Mouse (Mus musculus) liver, embryonic 15.5 days (tissue): ENCODE results near the gene Tmem207. TPM values are rescaled to one million over a fixed set of nuclear protein-coding genes. Genes with fewer than 3 reads are reported as not detected.

ENCODE experiments used
- ATAC-seq: fragments of 200-750 bp; cut with Nextera tagmentation; 2 replicates; pipeline ENCODE4 v1.8.0; 2017; ENCODE audit warnings: moderate number of reproducible peaks, mild to moderate bottlenecking, moderate library complexity; ENCODE audit not compliant: insufficient read depth
- H3K27ac ChIP-seq: fragments of 300-500 bp; sonication (generic); replicated peaks from 2 replicates; pipeline ENCODE4 v1.5.1; 2015; ENCODE audit warnings: mild to moderate bottlenecking, inconsistent platforms
- H3K27me3 ChIP-seq: fragments of 300-500 bp; sonication (generic); 2 replicates; pipeline ENCODE4 v1.6.1; 2015; ENCODE audit warnings: mild to moderate bottlenecking, inconsistent platforms
- H3K36me3 ChIP-seq: fragments of 300-500 bp; sonication (generic); replicated peaks from 2 replicates; pipeline ENCODE4 v1.6.1; 2015; ENCODE audit warnings: moderate library complexity, mild to moderate bottlenecking, inconsistent platforms
- H3K4me1 ChIP-seq: fragments of 300-500 bp; sonication (generic); replicated peaks from 2 replicates; pipeline ENCODE4 v1.6.1; 2015; ENCODE audit warnings: inconsistent platforms
- H3K4me2 ChIP-seq: fragments of 300-500 bp; sonication (generic); 2 replicates; pipeline ENCODE4 v1.6.1; 2015; ENCODE audit warnings: moderate library complexity, mild to moderate bottlenecking, inconsistent platforms
- H3K4me3 ChIP-seq: fragments of 300-500 bp; sonication (generic); replicated peaks from 2 replicates; pipeline ENCODE4 v1.5.1; 2015; ENCODE audit warnings: mild to moderate bottlenecking, inconsistent platforms
- H3K9ac ChIP-seq: fragments of 300-500 bp; sonication (generic); 2 replicates; pipeline ENCODE4 v1.6.1; 2015; ENCODE audit warnings: moderate library complexity, mild to moderate bottlenecking, inconsistent platforms
- H3K9me3 ChIP-seq: fragments of 300-500 bp; sonication (generic); replicated peaks from 2 replicates; pipeline ENCODE4 v1.6.1; 2016; ENCODE audit warnings: inconsistent platforms
- WGBS: fragments of 180-500 bp; shearing (Covaris S2); methylation state at CpG from one replicate; pipeline ENCODE4 v1.1.7; 2015; ENCODE audit warnings: mixed read lengths; ENCODE audit not compliant: insufficient replicate concordance; 5-methylcytosine and 5-hydroxymethylcytosine counted together
- polyA plus RNA-seq: library from polyadenylated mRNA; unstranded; fragments of >200 nt; fragmentation: Nextera tagmentation; extraction: Ambion mirVana; gene quantifications from 2 replicates; pipeline ENCODE4 v1.2.1, GENCODE M21; 2015

Gene Tmem207
- polyA plus RNA-seq, 1 experiment from 2014 or later: not detected

DNA sequence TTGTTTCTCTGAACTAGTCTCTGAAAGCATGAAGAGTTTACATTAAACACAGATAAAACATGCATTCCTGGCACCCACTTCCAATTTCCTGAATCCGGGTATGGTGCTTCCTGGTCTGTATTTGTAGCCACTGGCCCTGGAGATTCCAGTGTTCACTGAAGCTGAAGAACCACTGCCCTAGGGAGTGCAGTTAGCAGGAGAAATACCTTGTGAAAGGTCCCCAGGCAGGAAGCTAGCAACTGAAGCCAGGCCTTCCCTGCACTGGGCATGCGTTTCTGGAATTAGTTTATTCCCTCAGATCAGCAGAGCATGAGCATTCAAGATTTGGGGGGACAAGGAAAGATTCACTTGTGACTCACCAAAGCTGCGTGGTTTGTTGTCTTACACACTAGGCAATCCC is 72.4 kb downstream of the Tmem207 start:
- no peaks in the 10 kb centered on the region for H3K4me1 ChIP-seq
- ATAC-seq: no peak
- H3K36me3 ChIP-seq: no peaks in the 10 kb centered on the region
- no peak overlapping the region for H3K4me2 ChIP-seq
- H3K9me3 ChIP-seq: no peaks in the 10 kb centered on the region
- no peaks in the 10 kb centered on the region for H3K27me3 ChIP-seq
- 45% methylated on average over 3 of the region's 3 CpGs for WGBS
- H3K27ac ChIP-seq: no peak overlapping the region
- H3K4me3 ChIP-seq: no peak overlapping the region
- H3K9ac ChIP-seq: no peak overlapping the region

Other genes starting within 250 kb of the Tmem207 start
- gene Cldn1, start 154.9 kb downstream of the Tmem207 start, polyA plus RNA-seq: 67.2 and 83.3 TPM in 2 replicates
- not detected in 2 replicates for gene Cldn16, start 63.6 kb downstream of the Tmem207 start, polyA plus RNA-seq
- 1.8 and 1.9 TPM in 2 replicates for gene Il1rap, start 54.9 kb upstream of the Tmem207 start, polyA plus RNA-seq